Mouse (Mus musculus): Measurements from ENCODE around the gene Ranbp3l. TPM values are rescaled to one million over a fixed set of nuclear protein-coding genes. Genes with fewer than 3 reads are reported as not detected.

Gene Ranbp3l
- total and polyA plus RNA-seq, 3 experiments: not detected

GRCm38 (mm10) chr15:9106303-9107074 lies 138.7 kb downstream of the Ranbp3l start:
- Histone ChIP-seq H3K79me2 (replicated peaks; ENCODE audit: control insufficient read depth, extremely low read depth, insufficient read depth, poor library complexity, severe bottlenecking) (no peaks in the 10 kb centered on the region), H3K27ac (ENCODE audit: insufficient read depth, low read depth) (no peak overlapping the region), H3K27me3 (replicated peaks) (no peaks in the 10 kb centered on the region), H3K4me1 (ENCODE audit: control insufficient read depth in 1 of 2, insufficient read depth in 2 of 2) (no peaks in the 10 kb centered on the region), H3K9ac (ENCODE audit: insufficient read depth, low read depth) (no peak overlapping the region), H3K9me3 (replicated peaks; ENCODE audit: low read length) (no peaks in the 10 kb centered on the region), H3K36me3 (replicated peaks in 1 of 2; ENCODE audit: control insufficient read depth in 1 of 2, insufficient read depth in 1 of 2, low read length in 1 of 2) (peaks cover 10 to 64% of the 10 kb centered on the region in 2 experiments), H3K4me3 (replicated peaks in 1 of 3; ENCODE audit: low read depth in 2 of 3, low read length in 2 of 3, poor library complexity in 1 of 3) (no peak overlapping the region), H3K4me2 (ENCODE audit: insufficient read depth, low read depth, poor library complexity, severe bottlenecking) (no peak overlapping the region)
- dilution Hi-C loops (cut with MboI; ENCODE audit: extremely low pct_ligation_motif_present, extremely low pct_unique_long_range_greater_than_20kb, low sequenced_read_pairs) (no loop called here), in situ Hi-C loops (cut with MboI; ENCODE audit: low pct_ligation_motif_present, low pct_unique_long_range_greater_than_20kb, low sequenced_read_pairs) (no loop called here)
- no peak for DNase-seq (ENCODE audit: extremely low read depth)
- TF ChIP-seq KAT2A (IDR thresholded peaks at IDR 0.05; ENCODE audit: insufficient replicate concordance, low read length): no peak
- TF ChIP-seq USF1 (IDR thresholded peaks at IDR 0.05; ENCODE audit: low read depth, low read length): no peak
- TF ChIP-seq ZKSCAN1 (IDR thresholded peaks at IDR 0.05; ENCODE audit: borderline replicate concordance, low read depth, low read length): no peak
- no peak for TF ChIP-seq HCFC1 (IDR thresholded peaks at IDR 0.05; ENCODE audit: low read depth, low read length)

- no peak for TF ChIP-seq MAX (IDR thresholded peaks at IDR 0.05; ENCODE audit: low read length)
- TF ChIP-seq UBTF (IDR thresholded peaks at IDR 0.05; ENCODE audit: low read depth, low read length): no peak
- TF ChIP-seq MYC (IDR thresholded peaks at IDR 0.05; ENCODE audit: low read depth, low read length): no peak
- TF ChIP-seq ETS1 (conservative IDR thresholded peaks at IDR 0.05; ENCODE audit: low read depth, low read length): no peak
- TF ChIP-seq KAT2A (IDR thresholded peaks at IDR 0.05; ENCODE audit: insufficient replicate concordance, low read length): no peak
- no peak for TF ChIP-seq JUND (conservative IDR thresholded peaks at IDR 0.05; ENCODE audit: low read depth, low read length)
- no peak for TF ChIP-seq SMC3 (IDR thresholded peaks at IDR 0.05; ENCODE audit: low read depth, low read length)
- no peak for TF ChIP-seq GABPA (IDR thresholded peaks at IDR 0.05; ENCODE audit: insufficient replicate concordance, low read depth, low read length)
- no peak for TF ChIP-seq NRF1 (IDR thresholded peaks at IDR 0.05; ENCODE audit: low read depth, low read length)
- no peak overlapping the region for H3K4me3 ChIP-seq (replicated peaks in 1 of 3; ENCODE audit: low read depth in 2 of 3, low read length in 2 of 3, poor library complexity in 1 of 3)
- DNase-seq (ENCODE audit: extremely low read depth): no peak
- H3K27ac ChIP-seq (ENCODE audit: insufficient read depth, low read depth): no peak overlapping the region
- peaks cover 25 to 71% of the 10 kb centered on the region in 2 experiments for H3K36me3 ChIP-seq (replicated peaks in 1 of 2; ENCODE audit: control insufficient read depth in 1 of 2, insufficient read depth in 1 of 2, low read length in 1 of 2)
- H3K9me3 ChIP-seq (replicated peaks; ENCODE audit: low read length): no peaks in the 10 kb centered on the region
- H3K27me3 ChIP-seq (replicated peaks): no peaks in the 10 kb centered on the region
- H3K9ac ChIP-seq (ENCODE audit: insufficient read depth, low read depth): no peak overlapping the region
- dilution Hi-C loops (cut with MboI; ENCODE audit: extremely low pct_ligation_motif_present, extremely low pct_unique_long_range_greater_than_20kb, low sequenced_read_pairs) (no loop called here), in situ Hi-C loops (cut with MboI; ENCODE audit: low pct_ligation_motif_present, low pct_unique_long_range_greater_than_20kb, low sequenced_read_pairs) (no loop called here)
- no peaks in the 10 kb centered on the region for H3K4me1 ChIP-seq (ENCODE audit: control insufficient read depth in 1 of 2, insufficient read depth in 2 of 2)
- H3K79me2 ChIP-seq (replicated peaks; ENCODE audit: control insufficient read depth, extremely low read depth, insufficient read depth, poor library complexity, severe bottlenecking): no peaks in the 10 kb centered on the region
- no peak overlapping the region for H3K4me2 ChIP-seq (ENCODE audit: insufficient read depth, low read depth, poor library complexity, severe bottlenecking)
These were observed 143.0 kb downstream of the Ranbp3l start for GRCm38 (mm10) chr15:9110526-9111347.
